Mouse (Mus musculus): ENCODE measurements around the gene Wnt4.

Gene Wnt4

DNA sequence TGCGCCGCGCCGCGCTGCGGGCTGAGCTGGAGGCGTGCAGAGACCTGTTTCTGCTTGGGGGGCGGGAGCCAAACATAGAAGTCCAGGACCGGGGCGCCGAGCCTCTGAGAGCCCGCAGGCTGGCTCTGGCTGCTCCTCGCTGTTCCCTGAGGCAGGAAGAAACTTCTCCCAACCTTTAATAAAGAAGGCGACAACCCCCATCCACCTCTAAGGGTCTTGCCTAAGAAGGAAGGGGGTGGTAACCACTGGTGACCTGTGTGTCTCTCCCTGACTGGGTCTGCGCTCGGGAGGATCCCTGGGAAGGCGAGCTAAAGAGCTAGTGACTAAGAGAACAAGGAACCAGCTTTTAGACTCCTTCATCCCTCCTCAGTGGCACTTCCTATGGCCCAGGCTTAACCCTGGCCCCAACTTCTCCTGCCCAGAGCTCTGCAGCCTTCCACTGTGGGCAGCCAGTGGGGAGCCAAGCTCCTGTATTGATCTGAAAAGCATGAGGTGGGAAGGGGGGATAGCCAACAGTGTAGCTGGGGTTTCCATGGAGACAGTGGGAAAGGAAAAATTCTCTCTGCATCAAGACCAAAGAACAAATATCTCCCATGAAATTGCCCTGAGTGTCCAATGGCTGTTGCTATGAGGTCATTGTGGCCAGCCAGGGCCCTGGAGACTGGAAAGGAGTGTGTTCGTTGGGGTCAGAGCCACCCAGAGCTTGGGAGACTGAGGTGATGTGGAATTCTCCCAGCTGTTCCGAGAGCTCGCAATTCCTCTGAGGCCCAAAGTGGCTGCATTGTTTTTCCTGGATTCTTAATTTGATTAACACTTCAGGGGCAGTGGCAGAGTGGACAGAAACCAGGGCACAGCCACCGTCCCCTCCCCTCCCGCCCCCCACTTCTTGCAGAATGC lies 1.1 kb downstream of the Wnt4 start:
- DNase-seq (ENCODE audit: low read depth, low spot score) = no peak

DNA sequence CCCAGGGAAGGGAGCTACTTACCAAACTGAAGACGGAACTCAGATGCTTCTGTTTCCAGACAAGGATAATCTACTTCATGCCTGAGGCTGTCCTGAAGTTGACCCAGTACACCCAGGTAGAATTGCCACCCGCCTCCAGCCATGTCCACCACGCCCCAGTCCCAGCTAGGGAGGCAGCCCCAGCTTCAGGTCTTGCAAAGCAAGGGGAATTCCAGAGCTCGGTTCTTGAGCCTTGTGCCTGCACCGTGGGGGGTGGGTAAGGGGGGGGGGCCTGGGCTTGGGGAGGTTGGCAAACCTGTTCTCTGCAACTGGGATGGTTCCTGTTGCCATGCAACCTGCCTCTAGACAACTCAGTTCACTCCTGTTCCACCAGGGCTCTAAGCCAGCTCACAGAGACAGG lies 2.1 kb downstream of the Wnt4 start:
- DNase-seq (ENCODE audit: low read depth, low spot score) = no peak

DNA sequence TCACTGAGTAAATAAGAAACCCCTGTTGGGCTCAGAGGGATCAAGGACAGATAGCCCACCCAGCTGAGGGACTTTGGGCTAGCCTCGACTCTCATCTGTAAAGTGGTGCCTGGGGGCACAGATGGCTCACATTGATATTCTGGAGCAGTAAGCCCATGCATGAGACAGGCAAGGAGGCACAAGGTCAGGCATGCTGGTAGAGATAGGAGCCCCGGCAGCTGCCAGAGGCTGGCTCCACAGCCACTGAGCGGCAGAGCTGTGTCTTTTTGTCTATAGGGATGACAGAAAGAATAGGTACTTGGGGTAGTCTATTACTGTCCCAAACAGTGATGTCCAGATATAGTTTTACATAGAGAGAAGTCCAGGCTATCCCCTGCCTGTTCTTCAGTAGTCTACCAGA lies 4.0 kb downstream of the Wnt4 start:
- no peak for DNase-seq (ENCODE audit: low read depth, low spot score)

DNA sequence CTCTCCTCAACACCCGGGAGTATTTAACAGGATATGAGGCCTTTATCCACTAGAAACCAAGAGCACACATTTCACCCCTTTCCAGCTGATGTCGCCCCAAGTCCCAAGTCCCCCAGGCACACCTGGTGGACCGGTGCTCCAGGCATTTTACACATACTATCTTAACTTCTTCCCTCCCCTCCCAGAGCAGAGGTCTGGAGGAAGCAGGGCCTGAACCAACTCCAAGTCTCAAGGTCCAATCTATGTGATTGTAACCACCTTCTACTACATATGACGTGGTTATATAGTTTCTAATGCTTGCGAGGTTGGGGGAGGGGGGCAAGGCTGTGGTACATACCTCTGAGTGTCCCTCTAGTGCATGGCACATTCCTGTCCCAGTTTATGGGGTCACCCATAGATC lies 4.8 kb downstream of the Wnt4 start:
- no peak for DNase-seq (ENCODE audit: low read depth, low spot score)

DNA sequence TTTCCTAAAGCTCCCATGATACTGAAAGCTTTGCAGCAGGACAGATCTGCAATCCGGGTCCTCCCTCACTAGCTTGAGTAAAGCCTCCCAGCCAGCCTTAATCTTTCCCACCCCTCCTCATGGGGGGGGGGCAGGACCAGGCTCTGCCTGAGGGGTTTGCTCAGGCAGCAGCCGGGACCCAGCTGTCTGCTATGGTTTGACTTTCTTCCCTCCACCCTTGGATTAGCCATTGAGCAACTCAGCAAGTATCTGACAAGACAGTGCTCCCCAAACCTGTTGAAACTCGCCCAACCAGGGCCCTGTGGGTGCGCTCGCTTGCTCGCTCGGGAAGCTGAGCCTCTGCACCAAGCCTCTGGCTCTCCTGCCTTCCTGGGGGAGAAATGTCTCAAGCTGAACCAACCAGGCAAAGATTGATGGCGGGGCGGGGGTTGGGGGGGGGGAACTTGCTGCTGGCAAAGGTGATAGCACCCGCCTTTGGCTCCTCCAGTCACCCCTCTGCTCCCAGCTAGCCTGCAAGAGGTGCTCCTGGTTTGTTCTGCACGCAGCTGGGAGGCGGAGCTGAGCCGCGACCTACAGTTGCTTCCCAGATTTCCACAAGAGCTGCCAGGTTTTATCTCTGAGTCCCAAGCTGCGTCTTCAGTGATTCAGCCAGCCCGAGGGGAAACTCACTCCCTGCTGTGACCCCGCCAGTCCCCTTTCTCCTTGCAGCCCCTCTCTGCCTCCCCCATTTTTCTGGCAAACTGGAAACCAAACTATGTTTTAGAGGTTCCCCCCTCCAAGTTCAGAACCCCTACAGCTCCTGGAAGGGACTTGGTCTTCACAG lies 5.5 kb downstream of the Wnt4 start:
- DNase-seq (ENCODE audit: low read depth, low spot score) = no peak

DNA sequence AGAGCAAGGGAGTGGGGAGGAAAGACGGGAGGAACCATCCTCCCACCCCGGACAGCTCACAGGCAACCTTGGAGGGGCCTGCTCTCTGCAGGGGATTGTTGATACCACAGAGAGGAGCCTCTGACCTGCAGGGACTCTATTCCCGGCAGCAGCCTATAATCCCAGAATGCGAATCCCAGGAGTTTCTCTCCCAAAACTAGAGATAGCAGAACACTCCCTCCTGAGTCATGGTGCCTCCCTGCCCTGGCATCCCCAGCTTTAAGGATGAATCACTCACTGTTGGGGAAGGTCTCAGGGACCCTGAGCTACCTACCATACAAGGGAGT lies 6.1 kb downstream of the Wnt4 start:
- DNase-seq (ENCODE audit: low read depth, low spot score) = no peak

DNA sequence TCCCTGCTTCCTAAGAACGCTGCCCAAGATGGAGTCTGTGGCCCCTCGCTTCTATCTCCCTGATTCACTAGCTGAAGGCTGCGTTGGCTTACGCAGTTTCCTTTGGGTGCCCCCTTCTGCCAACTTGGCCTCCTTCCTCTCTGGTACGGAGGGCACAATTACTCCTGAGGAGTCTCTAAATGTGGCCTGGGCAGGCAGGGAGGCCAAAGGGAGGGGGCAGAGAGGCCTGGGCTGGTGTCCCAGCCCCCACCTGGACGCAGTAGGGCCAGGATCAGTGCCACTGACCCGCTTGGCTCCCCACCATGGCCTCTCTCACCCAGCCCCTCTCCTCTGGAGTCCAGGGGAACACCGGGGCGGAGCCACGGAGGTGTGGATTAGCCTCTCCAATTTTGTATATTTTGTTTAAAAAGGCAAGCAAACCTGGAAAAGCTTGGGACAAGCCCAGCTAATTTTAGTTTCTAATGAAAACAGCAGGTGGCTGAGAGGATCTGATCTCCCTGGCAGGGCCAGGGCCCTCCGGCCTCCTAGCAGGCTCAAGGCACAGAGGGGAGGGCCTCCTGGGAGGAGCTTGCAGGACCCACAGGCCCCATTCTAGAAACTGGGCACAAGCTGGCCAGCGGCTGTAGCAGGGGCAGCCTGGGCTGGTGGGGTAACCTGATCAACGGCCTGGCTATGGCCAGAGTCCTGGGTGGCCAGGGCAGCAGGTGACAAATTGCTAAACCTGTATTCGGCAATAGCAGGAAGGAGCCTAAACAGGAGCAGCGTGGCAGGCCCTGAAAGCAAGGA lies 8.8 kb downstream of the Wnt4 start:
- no peak for DNase-seq (ENCODE audit: low read depth, low spot score)

DNA sequence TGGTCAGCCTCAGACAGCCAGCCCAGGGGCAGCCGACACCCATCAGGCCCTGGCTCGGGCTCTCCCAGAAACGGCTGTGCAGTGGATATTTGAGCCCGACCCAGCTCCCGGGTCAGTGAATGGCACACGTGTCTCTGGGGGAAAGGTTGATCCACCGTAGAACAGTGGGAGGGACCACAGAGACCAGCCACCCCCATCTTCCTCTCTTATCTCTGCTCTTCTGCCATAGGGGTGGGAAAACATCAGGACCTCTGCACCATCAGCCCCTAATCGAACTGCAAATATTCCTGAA lies 9.3 kb downstream of the Wnt4 start:
- DNase-seq (ENCODE audit: low read depth, low spot score) = no peak

DNA sequence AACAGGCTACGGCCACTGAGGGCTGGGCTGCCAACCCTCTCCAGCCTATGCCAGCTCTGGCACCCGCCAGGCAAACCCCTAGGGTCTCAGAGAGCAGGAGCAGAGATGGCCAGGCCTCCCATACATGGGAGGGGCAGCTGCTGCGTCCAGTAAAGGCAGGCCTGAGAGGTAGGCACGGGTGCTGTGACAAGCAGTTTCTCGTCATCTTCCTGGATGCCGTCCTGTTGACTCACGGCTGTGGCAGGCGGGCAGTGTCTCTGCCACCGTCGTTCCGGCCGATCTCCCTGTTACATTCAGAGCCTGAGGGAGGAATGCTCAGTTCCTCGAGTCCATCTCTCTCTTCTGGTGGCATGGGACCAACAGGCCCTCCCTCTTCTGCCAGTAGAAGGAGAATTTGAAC lies 9.9 kb downstream of the Wnt4 start:
- no peak for DNase-seq (ENCODE audit: low read depth, low spot score)

DNA sequence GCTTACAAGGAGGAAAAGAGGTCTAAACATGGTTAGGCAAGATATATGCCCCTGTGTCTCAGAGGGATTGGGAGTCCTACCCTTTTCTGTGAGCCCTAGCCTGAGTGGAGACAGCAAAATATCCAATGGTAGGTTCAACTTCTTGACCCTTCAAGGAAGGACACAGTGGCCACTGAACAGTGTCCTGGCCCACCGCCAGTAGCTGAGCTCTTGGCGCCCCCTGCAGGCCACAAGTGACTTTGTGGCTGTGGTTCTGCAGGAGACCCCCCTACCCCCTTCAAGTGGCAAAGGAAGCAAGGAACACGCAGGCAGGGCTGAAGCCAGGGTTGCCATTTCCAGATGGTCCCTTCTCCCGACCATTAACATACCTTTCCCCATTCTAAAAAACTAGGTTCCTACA lies 10.5 kb downstream of the Wnt4 start:
- DNase-seq (ENCODE audit: low read depth, low spot score) = no peak

DNA sequence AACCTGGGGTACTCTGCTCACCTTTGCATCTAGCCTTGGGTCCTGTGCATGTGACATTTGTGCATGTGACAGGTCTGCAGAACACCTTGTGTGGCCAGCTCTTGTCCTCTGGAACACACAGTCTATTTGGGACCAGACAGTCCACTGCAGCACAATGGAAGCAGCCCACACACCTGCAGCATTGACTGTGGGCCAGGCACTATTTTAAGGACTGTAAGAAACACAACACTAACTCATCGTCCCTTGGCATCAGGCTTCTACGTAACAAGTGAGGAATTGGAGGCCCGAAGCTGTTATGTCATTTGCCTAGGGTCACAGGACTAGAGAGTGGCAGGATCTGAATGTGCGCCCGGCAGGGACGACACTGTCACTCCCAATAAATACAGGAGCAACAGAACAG lies 12.4 kb downstream of the Wnt4 start:
- DNase-seq (ENCODE audit: low read depth, low spot score) = no peak

DNA sequence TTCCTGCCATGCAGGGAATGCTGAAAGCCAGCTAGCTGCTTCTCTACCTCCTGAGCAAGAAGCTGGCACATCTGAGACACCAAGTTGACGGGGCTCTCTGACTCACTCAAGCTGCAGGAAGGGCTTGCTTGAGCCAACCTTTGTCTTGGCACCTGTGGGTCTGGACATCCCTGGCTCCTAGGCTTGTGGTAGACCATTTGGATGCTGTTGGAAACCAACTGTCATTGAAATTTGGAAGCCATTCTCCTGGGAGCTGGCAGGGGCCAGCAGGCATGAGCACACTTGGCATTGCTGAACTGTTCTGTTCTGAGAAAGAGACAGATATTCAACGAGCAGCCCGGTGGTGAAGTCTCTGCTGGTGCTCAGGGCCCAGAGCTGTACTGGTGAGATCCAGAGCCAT lies 13.0 kb downstream of the Wnt4 start:
- DNase-seq (ENCODE audit: low read depth, low spot score) = no peak

DNA sequence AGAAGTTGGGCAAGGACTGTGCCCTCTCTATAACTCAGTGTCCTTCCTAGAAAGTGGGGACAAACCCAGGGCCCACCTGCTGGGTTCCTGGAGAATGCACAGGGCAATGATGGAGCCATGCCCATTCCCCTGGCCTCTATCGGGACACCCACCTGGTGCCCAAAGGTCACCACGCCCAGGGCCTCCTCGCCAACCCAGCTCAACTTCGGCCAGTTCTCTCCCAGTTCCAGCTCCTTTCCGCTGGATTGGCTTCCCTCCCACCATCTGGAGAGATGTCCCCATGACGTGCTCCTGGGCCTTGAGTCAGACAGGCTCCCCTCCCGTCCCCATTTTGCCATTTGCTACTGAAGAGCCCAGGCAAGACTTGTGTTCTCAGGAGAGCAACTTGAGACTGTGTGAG lies 15.3 kb downstream of the Wnt4 start:
- no peak for DNase-seq (ENCODE audit: low read depth, low spot score)

DNA sequence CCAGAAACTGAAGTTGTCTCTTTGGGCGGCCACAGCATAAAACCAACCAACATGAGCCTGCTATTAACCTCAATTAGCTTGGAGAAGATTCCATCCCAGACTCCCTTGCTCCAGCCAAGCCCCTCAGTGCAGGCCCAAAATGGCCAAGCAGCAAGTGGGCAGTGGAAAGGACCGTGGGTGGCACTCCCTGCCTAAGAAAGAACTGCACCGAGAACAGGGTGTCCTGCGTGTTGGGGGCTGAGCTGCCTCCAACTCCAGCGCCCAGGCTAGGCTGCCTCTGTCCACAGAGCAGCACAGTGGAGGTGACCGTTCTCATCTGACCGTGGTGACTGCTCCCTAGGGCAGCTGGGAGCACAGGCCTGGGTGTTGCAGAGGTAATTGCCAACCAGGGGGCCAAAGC lies 16.7 kb downstream of the Wnt4 start:
- DNase-seq (ENCODE audit: low read depth, low spot score) = no peak

DNA sequence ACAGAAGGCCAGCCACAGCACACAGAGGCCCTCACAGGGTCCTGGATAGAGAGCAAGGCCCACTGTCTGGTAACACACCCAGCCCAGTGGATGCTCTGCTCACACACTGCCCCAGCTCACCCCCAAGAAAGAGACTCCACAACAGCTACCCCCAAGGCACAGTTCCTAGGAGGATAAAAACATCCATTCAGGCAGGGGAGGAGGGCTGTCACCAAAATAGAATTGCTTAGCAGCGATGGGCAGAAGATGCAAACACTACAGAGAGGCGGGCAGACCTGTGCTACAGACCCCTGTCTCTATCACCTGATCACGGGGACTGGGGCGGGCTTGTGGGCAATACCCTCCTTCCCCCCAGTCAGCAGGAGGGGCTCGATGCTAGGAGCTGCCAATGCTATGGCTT lies 17.2 kb downstream of the Wnt4 start:
- no peak for DNase-seq (ENCODE audit: low read depth, low spot score)

DNA sequence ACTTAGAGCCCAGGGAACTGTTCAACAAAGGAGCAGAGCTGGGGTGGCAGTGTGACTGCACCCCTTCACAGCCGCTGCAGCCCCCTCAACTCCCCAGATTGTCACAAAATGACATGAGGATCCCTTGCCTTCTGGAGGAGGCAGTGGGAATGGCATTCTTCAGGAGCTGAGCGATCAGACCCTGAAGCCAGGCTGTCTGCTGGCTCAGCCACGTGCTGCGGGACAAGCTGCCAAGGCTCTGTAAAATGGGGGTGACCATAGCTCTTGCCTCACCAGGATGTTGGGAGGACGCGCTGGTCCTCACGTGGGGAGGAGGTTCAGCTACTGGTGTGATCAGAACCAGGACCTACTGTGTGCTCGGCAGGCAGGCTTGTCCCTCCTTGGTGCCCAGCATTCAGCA lies 17.7 kb downstream of the Wnt4 start:
- DNase-seq (ENCODE audit: low read depth, low spot score) = no peak

DNA sequence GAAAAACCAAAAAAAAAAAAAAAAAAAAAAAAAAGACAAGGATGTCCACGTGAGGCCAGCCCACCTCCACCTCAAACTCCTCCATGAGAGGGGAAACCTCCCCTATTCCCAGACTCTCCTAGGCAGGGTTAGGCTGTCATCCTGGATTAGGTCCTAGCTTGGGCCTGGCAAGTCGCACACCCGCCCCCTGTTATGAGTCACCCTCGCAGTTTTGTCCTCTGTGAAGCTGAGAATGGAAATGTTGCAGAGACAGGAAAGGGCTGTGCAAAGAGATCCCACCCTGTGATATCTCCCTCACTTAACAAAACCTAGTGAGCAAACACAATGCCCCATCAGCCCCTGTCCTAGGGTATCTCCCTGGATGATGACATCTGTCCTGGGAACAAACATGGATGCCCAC lies 20.3 kb downstream of the Wnt4 start:
- DNase-seq (ENCODE audit: low read depth, low spot score) = no peak

DNA sequence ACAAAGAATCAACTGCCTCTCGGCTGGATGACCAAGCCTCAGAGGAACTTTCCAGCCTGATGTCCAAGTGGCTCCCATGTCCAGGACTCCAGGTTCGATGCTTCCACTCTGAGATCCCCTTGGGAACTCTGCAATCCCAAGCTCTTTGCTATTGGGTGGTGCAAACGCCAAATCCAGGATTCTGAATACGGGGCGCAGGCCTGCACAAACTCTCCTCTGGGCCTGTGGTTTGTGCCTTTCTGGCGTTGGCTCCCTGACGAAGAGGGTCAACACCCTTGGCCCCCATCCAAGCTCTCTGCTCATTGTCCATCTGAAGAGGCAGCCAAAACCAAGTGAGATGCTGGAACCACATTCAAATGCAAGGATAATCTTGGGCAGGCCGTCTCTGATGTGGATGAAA lies 21.1 kb downstream of the Wnt4 start:
- DNase-seq (ENCODE audit: low read depth, low spot score) = no peak

DNA sequence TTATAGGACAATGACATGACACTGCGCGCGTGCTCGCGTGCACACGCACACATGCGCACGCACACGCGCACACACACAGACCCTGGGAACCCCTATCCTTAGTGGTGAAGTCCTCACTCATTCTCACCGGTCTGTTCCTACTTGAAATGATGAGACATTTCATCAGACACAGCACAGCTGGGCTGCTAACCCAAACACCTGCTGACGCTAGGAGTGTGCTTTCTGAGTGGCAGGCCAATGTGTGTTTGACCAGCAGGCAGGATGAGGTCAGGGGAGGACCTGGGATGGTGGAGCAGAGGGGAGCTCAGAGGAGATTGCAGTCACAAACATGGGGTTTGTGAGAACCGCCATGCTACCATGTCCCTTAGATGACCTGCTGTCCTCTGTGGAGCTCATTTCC lies 22.9 kb downstream of the Wnt4 start:
- DNase-seq (ENCODE audit: low read depth, low spot score) = no peak

DNA sequence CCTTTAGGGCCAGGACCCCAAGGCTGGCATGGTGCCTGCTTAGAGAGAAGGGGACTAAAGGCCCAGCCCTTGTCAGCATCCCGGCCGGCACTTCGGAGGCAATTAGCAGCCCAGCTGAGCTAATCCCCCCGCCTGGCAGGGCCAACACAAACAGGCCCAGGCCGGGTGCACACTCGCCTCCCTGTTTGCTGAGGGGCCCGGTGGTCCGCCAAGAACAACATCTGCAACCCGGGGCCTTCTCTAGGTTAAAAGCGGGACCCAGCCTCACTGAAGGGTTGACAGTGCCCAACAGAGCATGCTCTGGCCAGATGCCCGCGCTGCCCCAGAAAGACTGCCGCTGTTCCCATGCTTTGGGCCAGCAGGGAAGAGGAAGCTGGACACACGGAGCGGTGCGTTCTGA lies 24.3 kb downstream of the Wnt4 start:
- DNase-seq (ENCODE audit: low read depth, low spot score) = no peak

DNA sequence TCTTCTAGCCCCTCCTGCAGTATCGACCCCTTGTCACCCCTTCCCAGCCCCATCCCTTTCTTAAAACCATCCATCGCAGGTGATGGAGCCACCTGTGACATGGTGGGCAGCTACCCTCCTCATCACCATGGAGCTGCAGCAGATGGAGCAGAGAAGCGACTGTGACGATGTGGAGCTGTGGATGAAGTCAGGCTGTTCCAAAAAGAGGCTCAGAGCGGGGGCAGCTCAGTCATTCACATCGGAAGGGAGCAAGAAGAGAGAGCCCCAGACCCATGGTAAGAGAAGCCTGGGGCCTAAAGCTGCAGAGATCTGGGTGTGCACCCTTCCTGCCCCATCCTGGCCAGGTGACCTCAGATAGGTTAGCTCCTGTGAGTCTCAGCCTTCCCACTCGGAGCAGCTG lies 26.8 kb downstream of the Wnt4 start:
- no peak for DNase-seq (ENCODE audit: low read depth, low spot score)

DNA sequence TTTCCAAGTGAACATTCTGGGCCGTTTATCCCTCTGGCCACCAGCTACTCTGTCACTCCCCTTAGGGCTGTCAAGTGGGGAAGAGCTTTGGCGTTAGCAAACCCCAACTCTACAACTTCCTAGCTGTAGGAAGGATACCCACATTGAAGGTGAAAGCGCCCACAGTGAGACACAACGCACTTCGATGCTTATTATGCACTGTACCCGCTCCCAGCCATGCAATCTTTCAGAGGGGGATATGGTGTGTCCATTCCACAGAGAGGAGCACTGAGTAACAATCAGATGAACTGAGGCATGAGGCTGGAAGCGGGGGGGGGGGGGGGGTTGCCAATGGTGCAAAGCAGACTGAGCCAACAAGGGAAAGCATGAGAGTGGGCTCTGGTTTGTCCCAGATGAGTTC lies 27.8 kb downstream of the Wnt4 start:
- no peak for DNase-seq (ENCODE audit: low read depth, low spot score)
